Mouse (Mus musculus) CD4-positive, CD25-positive, alpha-beta regulatory T cell (primary cell): ENCODE measurements around the gene Csdc2. TPM values are rescaled to one million over a fixed set of nuclear protein-coding genes. Genes with fewer than 3 reads are reported as not detected.

ENCODE experiments used
- polyA plus RNA-seq: library from polyadenylated mRNA; unstranded; fragments of 100-300 nt; shearing (Covaris generic); gene quantifications from one replicate; pipeline ENCODE4 v1.2.1, GENCODE M21; 2017

Csdc2 gene
- not detected for polyA plus RNA-seq

DNA sequence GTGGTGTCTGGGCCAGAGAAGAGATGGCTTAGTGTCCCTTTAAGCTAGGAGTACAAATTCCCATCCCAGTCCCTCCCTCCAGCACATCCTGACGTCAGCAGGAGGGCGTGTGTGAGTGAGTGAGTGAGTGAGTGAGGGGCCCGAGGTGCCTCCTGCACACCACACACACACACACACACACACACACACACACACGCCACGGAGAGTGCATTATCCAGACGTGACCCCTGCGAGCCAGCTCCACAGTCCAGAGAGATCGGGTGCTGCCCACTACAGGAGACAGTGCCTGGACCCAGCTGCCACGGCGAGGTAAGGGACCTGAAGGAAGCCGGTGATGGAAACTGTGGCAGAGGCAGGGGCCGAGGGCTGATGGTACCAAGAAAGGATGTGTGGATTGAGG is at the start of gene Csdc2:
Gene Csdc2, plus strand, starts transcription at position 81 of the 400 bp plus-strand sequence.

DNA sequence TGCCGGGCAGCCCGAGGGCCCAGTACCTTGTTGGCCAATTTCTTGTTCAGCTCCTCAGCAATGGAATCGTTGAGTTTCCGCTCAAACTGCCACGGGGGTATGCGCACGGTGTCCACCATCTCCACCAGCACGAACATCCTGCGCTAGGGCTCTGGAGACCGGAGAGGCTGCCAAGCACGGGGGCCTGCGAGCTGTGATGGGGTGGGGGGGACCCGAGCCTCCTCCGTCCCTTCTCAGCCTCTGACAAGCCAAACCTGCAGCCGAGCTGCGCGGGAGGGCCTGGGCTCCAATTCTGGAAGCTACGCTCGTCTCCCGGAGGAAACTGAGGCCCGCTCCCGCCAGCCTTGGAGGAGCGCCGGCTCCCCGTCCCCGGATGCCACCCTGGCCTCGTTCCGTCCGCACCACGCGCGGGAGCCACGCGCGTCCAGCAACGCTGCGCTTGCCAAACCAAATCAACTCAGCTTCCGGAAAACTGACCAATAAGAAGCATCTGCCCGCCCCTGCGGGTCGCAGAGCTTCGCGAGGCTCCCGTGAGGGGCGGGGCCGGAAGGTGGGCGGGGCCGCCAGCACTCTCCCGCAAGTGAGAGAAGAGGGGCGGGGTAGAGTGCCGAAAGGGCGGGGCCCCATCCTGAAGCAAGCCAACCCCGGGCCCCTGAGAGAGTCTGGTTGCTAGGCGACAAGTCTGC is 10.7 kb upstream of the Csdc2 start, which contains the start of gene Polr3h:
Gene Polr3h, minus strand, starts transcription at position 481 of the 686 bp plus-strand sequence.

DNA sequence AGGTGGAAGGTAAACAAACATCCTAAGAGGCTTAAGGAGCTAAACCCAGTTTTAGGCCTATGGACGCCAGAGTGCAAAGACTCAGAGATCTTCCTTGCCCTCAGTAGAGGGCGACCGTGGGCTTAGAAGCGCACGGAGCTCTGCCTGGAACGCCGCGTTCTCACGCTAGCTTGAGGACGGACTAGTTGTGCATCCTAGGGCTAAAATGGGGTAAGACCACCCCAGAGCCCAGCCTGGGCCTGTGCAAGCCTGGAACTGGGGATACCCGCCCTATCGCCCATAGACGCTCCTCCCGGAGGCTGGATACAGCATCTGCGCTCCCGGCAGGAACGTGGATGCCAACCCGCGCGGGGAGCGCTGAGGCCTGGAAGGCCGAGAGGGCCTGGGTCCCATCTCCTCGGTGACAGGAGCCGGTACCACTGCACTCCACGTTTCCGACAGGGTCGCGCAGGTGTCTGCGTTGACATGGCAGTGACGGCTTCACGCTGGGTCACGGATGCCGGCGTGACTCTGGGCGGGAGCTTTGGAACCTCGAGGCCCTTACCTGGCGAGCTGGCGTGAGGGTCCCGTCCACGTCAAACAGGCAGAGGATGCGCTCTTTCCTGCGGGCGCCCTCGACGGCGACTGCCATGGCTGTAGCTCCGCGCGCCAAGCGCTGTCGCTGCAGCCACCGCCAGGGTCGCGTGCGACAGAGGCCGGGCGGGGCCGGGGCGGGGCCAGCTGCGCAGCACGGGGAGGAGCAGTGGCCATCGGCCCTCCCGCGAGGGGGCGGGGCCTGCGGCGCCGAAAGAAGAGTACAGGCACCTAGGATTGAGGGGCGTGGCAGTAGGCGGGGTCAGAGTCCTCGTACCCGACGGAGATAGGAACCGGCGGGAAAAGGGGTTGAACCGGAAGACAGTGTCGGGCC is 23.9 kb downstream of the Csdc2 start, which contains the start of gene Pmm1:
Gene Pmm1, minus strand, starts transcription at position 760 of the 907 bp plus-strand sequence.

DNA sequence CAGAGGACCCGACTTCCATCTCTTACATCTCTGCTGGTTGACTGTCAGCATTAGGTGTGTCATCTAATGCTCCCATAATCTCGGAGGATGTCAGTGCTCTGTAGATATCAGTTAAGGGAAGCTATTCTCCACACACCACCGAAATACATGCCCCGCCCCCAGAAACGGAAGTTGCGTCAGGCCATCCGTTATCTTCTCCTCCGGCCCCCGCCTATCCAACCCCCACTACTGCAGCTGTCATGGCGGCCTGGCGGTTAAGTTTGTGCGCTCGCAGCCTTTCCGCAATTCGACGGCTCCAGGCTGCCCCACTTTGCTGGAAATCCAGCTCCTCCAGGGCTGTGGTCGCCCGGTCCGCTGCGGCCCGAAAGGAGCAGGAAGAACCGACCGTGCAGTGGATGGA is 43.8 kb downstream of the Csdc2 start, which contains the start of gene 1700029P11Rik:
Gene 1700029P11Rik, plus strand, starts transcription at position 220 of the 400 bp plus-strand sequence.

DNA sequence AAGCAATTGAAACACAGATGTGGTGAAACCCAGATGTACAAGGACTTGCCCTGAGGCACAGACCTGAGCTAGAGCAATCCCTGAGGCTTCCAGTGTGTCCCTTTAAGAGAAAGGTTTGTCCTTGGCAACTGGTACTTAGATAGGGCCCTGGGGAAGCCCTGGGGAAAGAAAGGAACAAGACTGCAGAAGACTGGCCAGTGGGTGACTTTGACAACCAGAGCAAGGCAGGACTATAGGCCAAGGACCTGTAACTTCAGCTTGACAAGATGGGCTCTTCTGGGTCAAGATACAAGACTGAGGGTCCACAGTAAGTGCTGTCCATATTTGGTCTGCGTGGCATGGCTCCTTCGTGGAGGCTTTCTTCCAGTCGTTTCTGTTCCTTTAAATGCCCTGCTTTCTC is 51.1 kb downstream of the Csdc2 start, which contains the start of gene Xrcc6:
Gene Xrcc6, plus strand, starts transcription at position 190 of the 400 bp plus-strand sequence.

Other genes starting within 250 kb of the Csdc2 start
- gene Chadl, start 239.5 kb upstream of the Csdc2 start, polyA plus RNA-seq: 4.7 TPM
- 6.3 TPM for gene Zc3h7b, start 191.7 kb upstream of the Csdc2 start, polyA plus RNA-seq
- 75.2 TPM for gene Rangap1, start 191.2 kb upstream of the Csdc2 start, polyA plus RNA-seq
- gene Tef, start 134.3 kb upstream of the Csdc2 start, polyA plus RNA-seq: 30.7 TPM
- 65.7 TPM for gene Tob2, start 78.0 kb upstream of the Csdc2 start, polyA plus RNA-seq
- gene Phf5a, start 64.8 kb upstream of the Csdc2 start, polyA plus RNA-seq: 90.6 TPM
- gene Aco2, start 64.5 kb upstream of the Csdc2 start, polyA plus RNA-seq: 140 TPM
- gene Polr3h, start 10.5 kb upstream of the Csdc2 start, polyA plus RNA-seq: 51.3 TPM
- 9.4 TPM for gene Pmm1, start 24.2 kb downstream of the Csdc2 start, polyA plus RNA-seq
- gene 1700029P11Rik, start 43.8 kb downstream of the Csdc2 start, polyA plus RNA-seq: not detected
- gene Xrcc6, start 51.1 kb downstream of the Csdc2 start, polyA plus RNA-seq: 76.9 TPM
- gene Desi1, start 97.1 kb downstream of the Csdc2 start, polyA plus RNA-seq: 33.7 TPM
- 164 TPM for gene Snu13, start 110.8 kb downstream of the Csdc2 start, polyA plus RNA-seq
- gene 4930407I10Rik, start 122.4 kb downstream of the Csdc2 start, polyA plus RNA-seq: not detected
- gene Mei1, start 133.2 kb downstream of the Csdc2 start, polyA plus RNA-seq: 0.04 TPM
- gene Ccdc134, start 191.2 kb downstream of the Csdc2 start, polyA plus RNA-seq: 27.4 TPM
- gene Srebf2, start 210.4 kb downstream of the Csdc2 start, polyA plus RNA-seq: 142 TPM